Comparison of ENCODE assay signal across 8 mouse cellular contexts in genomic region chr5:8489471-8490110, GRCm38 (mm10).
A peak's percentile ranks its signal among the peaks of the same experiment; 100 is the strongest.
DNase-seq lines count a peak whose midpoint lies in the region; ATAC-seq and TF ChIP-seq lines count a peak whose summit lies in the region.

No protein-coding gene starts in this region.

- no peaks in the 10 kb centered on the region for H3K36me3 ChIP-seq in heart, postnatal 0 days (replicated peaks; ENCODE audit: control insufficient read depth, insufficient read depth, low read length)
- H3K36me3 ChIP-seq in heart, embryonic 12.5 days = no peaks in the 10 kb centered on the region
- 0 out of 2 replicates have a peak, but pooled peaks cover 4% of the 10 kb centered on the region for H3K36me3 ChIP-seq in forebrain, postnatal 0 days (ENCODE audit: insufficient read depth)

- H3K4me2 ChIP-seq in heart, postnatal 0 days (ENCODE audit: low read depth, low read length) = no peak overlapping the region
- no peak overlapping the region for H3K4me2 ChIP-seq in heart, embryonic 12.5 days
- H3K4me2 ChIP-seq in forebrain, postnatal 0 days (ENCODE audit: low read depth) = no peak overlapping the region

- H3K4me1 ChIP-seq in heart, postnatal 0 days (ENCODE audit: control insufficient read depth, insufficient read depth) = no peaks in the 10 kb centered on the region
- H3K4me1 ChIP-seq in heart, embryonic 12.5 days (replicated peaks) = no peaks in the 10 kb centered on the region
- H3K4me1 ChIP-seq in forebrain, postnatal 0 days (ENCODE audit: insufficient read depth) = no peaks in the 10 kb centered on the region

- H3K9me3 ChIP-seq in heart, postnatal 0 days (replicated peaks; ENCODE audit: control insufficient read depth, low read length) = no peaks in the 10 kb centered on the region
- no peaks in the 10 kb centered on the region for H3K9me3 ChIP-seq in heart, embryonic 12.5 days (replicated peaks)
- no peaks in the 10 kb centered on the region for H3K9me3 ChIP-seq in forebrain, postnatal 0 days (ENCODE audit: low read length)

- no peak overlapping the region for H3K27ac ChIP-seq in heart, postnatal 0 days (ENCODE audit: low read depth)
- no peak overlapping the region for H3K27ac ChIP-seq in heart, embryonic 12.5 days (ENCODE audit: poor library complexity, severe bottlenecking)
- no peak overlapping the region for H3K27ac ChIP-seq in forebrain, postnatal 0 days (ENCODE audit: low read depth, low read length)

- no peaks in the 10 kb centered on the region for H3K27me3 ChIP-seq in heart, postnatal 0 days (ENCODE audit: control insufficient read depth, insufficient read depth, low read length)
- no peaks in the 10 kb centered on the region for H3K27me3 ChIP-seq in heart, embryonic 12.5 days (replicated peaks)
- H3K27me3 ChIP-seq in forebrain, postnatal 0 days (ENCODE audit: insufficient read depth, low read length) = no peaks in the 10 kb centered on the region

- TF ChIP-seq CTCF in heart, postnatal 0 days (IDR thresholded peaks at IDR 0.05; ENCODE audit: low read depth) = peak; percentile 56
- peak; percentile 66 for TF ChIP-seq CTCF in forebrain, postnatal 0 days (IDR thresholded peaks at IDR 0.05; ENCODE audit: low read depth)

- DNase-seq in heart, postnatal 0 days (ENCODE audit: low spot score) = peak; percentile 55
- DNase-seq in MN1 (ENCODE audit: low spot score) = peak; percentile 59
- peak; percentile 60 for DNase-seq in forebrain, postnatal 0 days
- peak; percentile 14 for DNase-seq in lung, postnatal 36 days
- DNase-seq in right cerebral cortex, adult 18-20 months = no peak
- no peak for DNase-seq in ovary, postnatal 10 days (ENCODE audit: low spot score)
- DNase-seq in left cerebral cortex, postnatal 36 days (ENCODE audit: low spot score in 2 of 2) = no peak

- no peak overlapping the region for H3K4me3 ChIP-seq in heart, postnatal 0 days (ENCODE audit: low read depth, low read length)
- no peak overlapping the region for H3K4me3 ChIP-seq in heart, embryonic 12.5 days
- no peak overlapping the region for H3K4me3 ChIP-seq in forebrain, postnatal 0 days (ENCODE audit: low read depth, low read length)

- 0 out of 2 replicates have a peak, but pooled peaks have one; percentile 27 for ATAC-seq in heart, postnatal 0 days (ENCODE audit: insufficient read depth, low read depth)
- ATAC-seq in heart, embryonic 12.5 days (ENCODE audit: insufficient number of reproducible peaks, low FRiP score) = no peak
- ATAC-seq in forebrain, postnatal 0 days = peak; percentile 86

- no peak for TF ChIP-seq EP300 in heart, postnatal 0 days (IDR thresholded peaks at IDR 0.05; ENCODE audit: low read depth)

- WGBS in heart, postnatal 0 days = 33% methylated on average over 6 of the region's 6 CpGs
- WGBS in heart, embryonic 12.5 days = 47% methylated on average over 6 of the region's 6 CpGs
- WGBS in forebrain, postnatal 0 days = 19% methylated on average over 6 of the region's 6 CpGs

- intact Hi-C loops in left cerebral cortex, postnatal 36 days (cut with DNase I) = loop anchor here (10.0 kb wide), 1 partner anchor 555 kb away; no protein-coding TSS in a partner anchor

- no peak overlapping the region for H3K9ac ChIP-seq in heart, postnatal 0 days (replicated peaks; ENCODE audit: low read depth, low read length)
- H3K9ac ChIP-seq in heart, embryonic 12.5 days = no peak overlapping the region
- H3K9ac ChIP-seq in forebrain, postnatal 0 days = no peak overlapping the region

Comparison
In these comparisons a context has a peak if more than half of its experiments do, and no peak if none do; other contexts are left out.
1. DNase-seq: peak in heart, postnatal 0 days (single experiment), MN1 (single experiment), forebrain, postnatal 0 days (single experiment) and lung, postnatal 36 days (single experiment); none in right cerebral cortex, adult 18-20 months (single experiment), ovary, postnatal 10 days (single experiment) and left cerebral cortex, postnatal 36 days (0 of 2).